Mouse (Mus musculus) gastrocnemius, postnatal 4 days (tissue): ENCODE measurements around the gene Rnf215. TPM values are rescaled to one million over a fixed set of nuclear protein-coding genes. Genes with fewer than 3 reads are reported as not detected.
"Not testable (repeated sequence)": the region's sequence is repeated elsewhere in the genome, so short reads cannot be mapped to it uniquely, and the experiment has no call there.

Source experiments
- DNase-seq, 2 experiments: peaks; one replicate each; pipeline ENCODE4 v3.0.0; 2021 to 2022; ENCODE audit warnings: low spot score in 2 of 2, mixed read lengths in 2 of 2
- long read RNA-seq, 2 experiments: library from polyadenylated mRNA; stranded (forward); transcript quantifications; one replicate each; pipeline ENCODE4 v2.0.0; 2021
- total RNA-seq, 2 experiments: library from RNA; stranded (reverse); gene quantifications; 2 replicates each; pipeline ENCODE4 v1.2.3; 2021

Rnf215 gene
- total RNA-seq: 10 to 100 TPM; 12.8 to 18.1 TPM
- long read RNA-seq, experiment 1, transcript Rnf215-201 (9 exons, 1,874 nt): major isoform, 19 of 50 reads
- long read RNA-seq, experiment 1, partial matches to known transcripts: 5 of 50 reads
- long read RNA-seq, experiment 1, other reads (novel, unspliced or antisense): 26 of 50 reads
- long read RNA-seq, experiment 2, transcript Rnf215-201 (9 exons, 1,874 nt): major isoform, 19 of 32 reads
- long read RNA-seq, experiment 2, partial matches to known transcripts: 3 of 32 reads
- long read RNA-seq, experiment 2, other reads (novel, unspliced or antisense): 10 of 32 reads

DNA sequence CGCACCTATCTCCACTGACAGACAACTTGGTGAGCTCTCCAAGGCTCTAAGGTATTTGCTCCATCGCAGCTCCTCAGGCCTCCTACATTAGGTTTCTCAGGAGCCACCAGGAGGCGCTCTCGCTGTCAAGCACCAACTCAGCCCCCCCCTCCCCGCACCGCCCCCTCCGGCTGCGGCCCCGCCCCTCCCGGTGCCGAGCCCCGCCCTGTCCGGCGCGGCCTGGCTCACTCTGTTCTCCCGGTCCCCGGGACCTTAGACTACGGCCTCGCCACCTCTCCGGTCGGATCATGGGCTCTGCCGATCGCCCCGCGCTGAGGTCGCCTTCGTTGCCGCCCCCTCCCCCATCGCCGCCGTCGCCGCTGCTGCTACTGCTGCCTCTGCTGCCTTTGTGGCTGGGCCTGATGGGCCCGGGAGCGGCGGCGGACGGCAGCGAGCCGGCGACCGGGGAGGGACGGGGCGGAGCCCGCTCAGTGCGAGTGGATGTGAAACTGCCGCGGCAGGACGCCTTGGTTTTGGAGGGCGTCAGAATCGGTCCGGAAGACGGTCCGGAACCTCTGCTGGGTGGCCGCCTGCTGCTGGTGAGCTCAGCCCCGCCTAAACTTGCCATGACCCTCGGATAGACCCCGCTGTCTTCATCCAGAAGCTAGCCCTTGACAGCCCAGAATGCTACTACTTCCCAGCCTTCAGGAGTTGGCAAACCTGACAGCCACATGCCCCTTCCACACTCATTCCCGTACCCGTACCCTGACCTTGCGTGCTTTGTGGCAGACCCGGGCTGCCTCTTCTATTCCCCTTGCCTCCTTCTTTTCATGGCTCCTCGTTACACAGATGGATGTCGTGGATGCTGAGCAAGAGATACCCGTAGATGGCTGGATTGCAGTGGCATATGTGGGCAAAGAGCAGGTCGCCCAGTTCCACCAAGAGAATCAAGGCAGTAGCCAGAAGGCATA is at the start of gene Rnf215:
Rnf215 (plus strand) TSS at position 217 of the 950 bp plus-strand sequence.
- DNase-seq: peak; percentile 85 to 93

DNA sequence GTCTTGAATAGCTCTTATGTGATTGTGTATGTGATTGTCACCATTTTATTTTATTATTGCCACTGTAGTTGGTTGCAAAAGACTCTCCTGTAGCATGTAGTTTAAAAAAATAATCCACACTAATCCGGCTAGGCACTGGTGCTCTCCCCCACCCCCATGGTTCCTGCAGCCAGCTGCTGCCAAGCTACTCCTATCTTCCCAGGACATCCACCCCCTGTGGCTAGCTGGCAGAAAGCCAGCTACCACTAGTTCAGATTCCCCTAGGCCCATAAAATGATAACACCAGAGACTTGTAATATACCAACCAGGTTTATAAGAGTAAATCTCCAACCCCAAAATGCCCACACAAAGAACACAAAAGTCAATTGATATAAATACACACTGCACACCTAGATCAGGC is 48.8 kb upstream of the Rnf215 start:
- no peak for DNase-seq

DNA sequence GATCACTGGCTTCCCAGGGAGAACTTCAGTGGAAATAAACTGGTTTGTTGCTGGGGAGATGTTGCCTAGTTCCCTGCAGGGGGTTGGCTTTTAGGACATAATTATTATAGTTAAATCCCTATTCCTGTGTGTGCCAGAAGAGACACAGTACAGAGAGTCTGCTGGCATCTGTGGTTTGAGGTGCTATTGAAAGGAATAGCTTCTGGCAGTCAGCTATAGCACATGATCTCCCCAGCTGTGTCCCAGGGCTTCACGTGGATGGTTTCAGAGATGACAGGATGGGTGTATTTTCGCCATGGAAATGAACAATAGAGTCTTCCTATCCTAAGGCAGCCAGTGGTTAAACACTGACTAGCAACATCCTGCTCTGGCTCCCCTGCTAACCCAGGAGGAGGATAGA is 47.7 kb upstream of the Rnf215 start:
- DNase-seq: no peak

DNA sequence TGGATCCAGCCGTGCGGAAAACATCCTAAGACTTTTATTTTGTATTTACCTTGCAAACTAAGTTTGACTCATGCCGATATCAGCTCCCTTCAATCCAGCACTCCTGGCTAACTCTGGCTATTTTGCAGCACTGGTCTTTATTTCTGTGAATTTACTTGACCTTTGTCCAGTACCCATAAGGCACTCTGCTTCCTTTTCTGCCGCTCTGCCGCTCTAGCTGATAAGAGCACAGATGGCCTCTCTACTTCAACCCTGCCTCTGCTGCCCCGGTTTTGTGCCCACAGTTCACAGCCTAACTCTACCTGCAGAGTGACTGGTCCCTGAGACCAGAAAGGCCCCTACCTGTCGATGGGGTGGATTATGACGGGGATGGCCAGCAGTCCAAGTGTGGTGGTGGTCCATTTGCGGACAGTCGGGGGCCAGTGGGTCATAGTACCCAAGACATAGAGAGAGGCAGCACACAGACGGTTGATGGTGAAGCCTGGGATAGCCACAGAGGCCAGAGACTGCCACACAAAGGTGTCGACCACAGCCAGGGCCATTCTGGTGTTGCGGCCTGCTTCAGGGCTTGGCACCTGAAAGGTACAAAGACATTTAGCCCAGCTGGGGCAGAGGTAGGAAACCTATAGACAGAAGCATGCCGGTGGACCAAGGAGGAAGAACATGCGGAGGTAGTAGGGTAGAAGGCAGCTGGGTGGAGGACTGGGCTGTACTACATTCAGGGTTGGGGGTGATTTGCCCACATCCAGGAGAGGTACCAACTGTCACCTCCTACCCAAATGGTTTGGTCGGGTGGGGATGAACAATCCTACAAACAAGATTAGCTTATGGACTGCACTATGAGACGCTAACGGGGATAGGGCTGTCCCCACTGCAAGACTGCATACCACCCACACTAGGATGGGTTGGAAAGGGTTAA is 41.3 kb upstream of the Rnf215 start:
- DNase-seq: no peak

DNA sequence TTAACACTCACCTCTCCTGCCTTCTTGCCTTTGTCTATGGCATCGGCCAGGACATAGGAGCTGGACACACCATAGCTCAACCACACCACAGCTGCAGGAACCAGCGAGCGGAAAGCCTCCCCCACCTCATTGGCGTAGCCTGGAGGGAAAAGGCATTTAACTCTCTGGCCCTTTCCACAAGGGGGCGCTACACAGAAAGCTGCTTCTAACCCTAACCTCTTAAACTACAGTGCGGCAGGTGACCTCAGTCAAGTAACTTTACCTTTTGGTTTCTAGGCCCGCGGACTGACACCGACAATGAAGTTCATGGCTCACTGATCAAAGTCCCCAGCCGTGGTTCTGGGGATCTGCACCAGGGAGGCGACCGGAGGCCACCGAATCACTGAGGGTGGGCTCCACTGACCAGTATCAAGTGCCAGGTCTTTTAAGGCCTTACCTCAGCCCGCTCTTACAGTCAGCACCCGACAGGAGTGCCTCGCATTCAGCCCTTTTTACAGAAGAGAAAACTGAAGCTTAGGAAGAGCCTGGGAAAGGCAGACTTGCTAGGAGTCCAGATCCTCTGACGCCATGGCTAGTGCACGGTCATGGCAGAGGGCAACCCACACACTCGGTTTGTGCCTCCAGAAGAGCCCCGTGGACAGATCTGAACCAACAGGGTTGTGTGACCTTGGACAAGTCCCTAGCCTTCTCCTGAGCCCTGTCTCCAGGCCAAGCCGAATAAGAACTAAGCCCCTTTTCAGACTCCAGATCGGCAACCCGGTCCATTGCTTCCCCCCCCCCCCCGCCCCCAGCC is 40.4 kb upstream of the Rnf215 start:
- DNase-seq: peak in 1 of 2 experiments; percentile 51

DNA sequence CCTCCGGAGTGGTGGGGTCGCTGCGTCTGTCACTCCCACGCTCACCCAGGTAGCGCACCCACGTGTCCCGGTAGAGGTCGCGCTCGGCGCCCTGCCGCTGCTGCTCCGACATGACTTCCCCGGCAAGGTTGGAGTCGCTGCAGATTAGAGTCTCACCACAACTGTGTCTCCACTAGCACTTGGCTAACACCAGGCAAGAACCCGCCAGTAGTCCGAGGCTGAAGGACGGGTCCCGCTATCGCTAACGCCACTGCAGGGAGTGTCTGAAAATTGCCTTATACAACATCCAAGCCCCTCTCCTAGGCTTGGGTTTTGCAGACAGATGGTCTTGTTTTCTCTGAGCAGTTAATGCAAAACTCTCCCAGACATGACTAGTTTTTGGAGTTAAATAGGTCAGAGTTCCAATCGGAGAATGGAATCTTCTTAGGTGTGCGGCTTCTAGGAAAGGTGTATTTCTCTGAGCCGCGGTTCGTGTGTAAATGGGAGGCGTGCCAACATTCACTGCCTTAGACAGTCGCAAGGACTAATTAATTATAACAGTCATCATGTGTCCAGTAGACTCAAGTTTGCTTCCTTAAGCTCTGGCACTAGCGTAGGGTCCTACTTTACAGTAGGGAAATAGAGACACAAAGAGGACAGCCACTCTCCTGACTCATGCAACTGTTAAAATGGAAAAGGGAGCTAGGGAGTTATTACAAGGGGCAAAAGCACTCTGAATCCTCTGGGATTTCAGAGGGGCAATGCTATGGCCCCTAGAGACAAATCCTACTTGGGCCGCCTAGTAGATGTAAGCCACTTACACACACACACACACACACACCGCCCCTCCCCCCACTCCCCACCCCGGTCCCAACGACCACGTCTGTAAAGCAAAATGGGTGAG is 39.6 kb upstream of the Rnf215 start, which contains the start of gene Mtfp1:
Mtfp1 (minus strand) TSS at position 275 of the 883 bp plus-strand sequence.
- peak in 1 of 2 experiments; percentile 31 for DNase-seq

DNA sequence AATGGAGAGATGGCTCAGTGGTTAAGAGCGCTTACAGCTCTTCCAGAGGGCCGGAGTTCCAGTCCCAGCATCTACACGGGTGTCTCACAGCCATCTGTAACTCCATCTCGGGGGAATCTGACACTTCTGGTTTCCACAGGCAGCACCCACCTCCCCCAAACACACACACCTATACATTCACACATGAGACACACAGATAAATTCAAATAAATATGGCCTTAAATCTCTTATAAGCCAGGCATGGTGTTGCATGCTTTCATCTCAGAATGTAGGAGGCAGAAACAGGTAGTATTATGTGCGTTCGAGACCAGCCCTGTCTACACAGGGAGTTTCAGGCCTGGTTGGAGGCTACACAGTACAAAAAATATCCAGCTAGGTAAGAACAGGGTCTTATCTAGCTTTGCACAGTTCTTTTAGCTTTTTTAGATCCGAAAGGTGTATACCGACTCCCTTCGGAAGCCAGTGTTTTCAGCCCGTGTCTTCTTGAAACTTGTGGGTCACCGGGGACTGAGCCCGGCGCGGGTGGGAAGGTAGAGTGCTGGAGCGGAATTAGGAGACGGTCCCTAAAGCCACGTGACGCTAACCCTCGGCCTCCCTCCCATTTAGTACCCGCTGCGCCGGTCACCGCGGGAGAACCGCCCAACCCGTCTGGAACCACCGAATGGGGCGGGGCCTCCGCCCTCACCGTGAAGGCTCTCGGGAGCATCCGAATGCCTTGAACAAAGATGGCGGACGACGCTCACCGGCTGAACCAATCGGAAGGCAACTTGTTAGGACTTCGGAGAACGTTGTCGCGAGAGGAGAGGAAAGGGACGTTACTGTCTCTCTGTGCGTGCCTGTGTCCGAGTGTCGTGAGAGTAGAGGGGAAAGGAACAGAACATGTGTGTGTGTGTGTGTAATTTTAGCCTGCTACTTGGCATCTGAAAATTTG is 38.7 kb upstream of the Rnf215 start:
- peak; percentile 92 to 97 for DNase-seq

DNA sequence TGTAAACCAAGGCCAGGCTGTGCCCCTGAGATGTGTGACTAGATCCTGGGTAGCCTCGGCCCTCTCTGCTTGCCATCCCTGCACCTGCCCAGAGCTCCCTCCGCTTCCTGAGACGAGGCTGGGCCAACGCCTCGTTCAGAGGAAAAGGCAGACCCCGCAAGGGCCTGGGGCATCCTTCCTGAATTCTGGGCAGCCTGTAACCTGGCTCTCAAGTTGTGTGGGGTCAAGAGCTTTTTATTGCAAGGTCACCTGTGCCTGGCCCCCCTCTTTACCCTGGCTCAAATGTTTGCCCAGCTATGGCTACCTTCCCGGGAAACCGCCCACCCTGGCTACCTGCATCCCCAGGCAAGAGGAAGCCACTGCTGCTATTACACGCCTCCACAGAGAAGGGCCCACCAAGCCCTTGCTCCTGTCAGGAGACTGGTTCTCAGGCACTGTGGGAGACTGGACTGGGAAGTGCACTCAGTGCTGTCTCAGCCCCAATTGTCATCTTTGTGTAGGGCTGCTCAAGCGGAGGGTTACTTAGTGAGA is 37.8 kb upstream of the Rnf215 start:
- no peak for DNase-seq

DNA sequence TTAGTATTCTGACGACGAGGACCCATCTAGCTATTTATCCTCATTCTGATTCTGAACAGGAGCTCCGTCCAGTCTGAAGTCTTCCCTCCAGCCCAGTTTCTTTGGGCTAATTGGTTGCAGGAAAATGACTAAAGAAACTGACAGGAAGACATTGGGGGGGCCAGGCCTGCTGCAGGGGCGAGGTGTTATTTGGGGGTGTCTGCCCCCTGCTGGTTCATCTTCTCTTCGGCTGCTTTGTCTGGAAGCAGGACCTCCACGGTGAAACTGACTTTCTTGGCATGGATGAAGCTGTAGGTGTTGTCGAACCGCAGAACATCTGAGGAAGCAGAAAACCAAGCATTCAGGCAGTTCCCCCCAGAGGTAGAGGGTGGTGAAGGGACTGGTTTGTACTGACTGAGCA is 36.9 kb upstream of the Rnf215 start:
- DNase-seq: no peak

DNA sequence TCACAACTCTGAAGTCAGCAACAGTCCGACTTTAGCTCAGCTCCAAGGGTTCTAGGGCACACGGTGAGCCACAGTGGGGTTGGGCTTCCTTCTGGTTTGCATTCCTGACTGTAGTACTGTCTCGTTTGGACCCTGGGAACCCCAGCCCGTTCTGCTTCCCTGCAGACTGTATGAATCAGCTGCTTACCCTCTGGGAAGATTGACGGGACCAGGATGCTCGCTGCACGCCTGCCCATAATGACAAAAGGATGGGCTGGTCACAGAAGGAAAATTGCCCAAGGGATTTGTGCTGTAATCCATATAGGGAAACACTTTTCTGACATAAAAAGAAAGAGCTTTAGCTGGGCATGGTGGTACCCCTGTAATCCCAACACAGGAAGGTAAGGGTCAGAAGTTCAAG is 36.2 kb upstream of the Rnf215 start:
- DNase-seq: no peak

DNA sequence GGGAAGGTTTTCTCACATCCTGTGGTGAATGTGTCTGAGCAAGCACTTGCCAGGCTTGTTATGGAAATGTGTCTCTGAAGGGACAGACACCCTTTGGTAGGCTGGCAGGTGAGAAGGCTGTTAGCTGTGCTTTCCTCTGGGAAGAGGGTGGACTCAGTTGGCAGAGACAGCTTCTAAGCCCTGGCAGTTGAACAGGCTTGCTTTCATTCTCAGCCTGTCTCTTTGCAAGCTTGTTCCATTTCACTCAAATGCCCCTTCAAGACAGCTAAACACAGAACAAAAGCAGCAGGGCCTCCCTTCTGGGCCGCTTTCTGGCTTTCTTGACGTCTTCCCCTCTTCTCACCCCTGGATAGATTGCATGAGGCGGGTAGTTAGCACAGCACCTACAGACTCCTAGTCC is 35.6 kb upstream of the Rnf215 start:
- no peak for DNase-seq

DNA sequence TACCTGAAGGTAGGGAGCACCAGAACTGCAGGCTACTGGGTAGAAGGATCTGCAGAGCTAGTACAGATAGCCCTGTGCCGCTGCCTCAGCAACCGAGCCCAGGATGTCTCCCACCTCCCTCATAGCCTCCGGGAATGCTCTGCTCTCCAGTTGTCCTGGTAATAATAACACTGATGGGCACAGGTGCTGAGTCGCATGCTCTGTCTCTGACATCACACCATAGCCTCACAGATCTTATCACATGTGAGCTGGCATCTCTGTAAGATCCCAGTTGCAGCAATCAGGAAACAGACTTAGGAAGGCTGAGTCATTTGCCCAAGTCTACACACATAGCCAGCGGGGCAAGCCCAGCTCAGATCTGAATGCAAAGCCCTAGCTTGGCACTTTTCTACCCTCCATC is 33.2 kb upstream of the Rnf215 start:
- DNase-seq: no peak

DNA sequence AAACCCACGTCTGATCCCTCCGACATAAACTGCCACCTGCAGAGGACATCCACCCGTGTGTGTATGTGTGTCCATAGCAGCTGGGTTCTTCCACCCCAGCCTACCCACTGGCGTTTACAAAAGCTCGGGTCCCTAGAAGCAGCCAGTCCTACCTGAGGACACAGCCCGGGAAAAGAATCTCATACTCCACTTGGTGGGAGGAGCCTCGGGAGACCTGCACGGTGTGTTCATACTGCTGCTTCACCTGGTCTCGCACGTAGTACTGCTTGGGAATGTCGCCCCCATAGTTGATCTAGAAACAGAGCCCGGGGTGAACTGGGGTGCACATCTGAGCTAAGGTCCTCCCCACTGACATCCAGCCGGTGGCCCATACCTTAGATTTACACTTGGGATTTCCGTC is 31.5 kb upstream of the Rnf215 start:
- no peak for DNase-seq

DNA sequence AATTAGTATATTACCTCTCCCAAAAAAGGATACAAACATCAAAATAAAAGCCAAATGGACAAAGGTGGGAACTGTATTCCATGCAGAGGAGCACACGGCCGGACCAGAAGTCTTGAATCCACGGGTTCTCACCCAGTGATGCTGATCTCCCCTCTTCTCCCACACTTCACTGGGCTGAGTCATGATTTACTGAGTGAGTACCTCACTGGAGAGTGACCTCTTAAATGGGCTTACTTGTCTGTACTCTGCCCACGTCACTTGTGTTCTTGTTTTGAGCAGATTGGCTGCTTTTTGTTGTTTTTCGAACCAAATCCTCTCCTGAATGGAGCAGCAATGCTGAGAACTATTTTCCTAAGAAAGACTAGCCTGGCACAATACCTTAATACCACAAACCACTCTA is 30.0 kb upstream of the Rnf215 start:
- no peak for DNase-seq

DNA sequence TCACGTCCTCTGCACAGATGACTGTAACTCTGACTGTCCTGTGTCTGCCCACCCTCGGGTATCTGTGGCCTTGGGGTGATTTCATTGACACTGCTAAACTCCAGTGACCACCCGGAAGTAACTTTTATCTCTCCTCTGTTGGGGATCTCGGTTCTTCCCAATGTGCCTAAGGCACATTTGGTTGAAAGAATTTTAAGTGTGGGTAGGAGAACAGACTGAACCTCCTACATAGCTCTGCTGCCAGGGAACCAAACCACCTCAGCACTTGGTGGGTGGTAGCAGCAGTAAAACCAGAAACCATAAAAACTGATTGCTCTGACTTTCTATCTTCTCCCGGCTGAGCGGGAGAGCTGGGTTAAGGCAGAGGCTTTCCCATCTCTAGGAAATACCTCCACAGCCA is 29.6 kb upstream of the Rnf215 start:
- DNase-seq: no peak

DNA sequence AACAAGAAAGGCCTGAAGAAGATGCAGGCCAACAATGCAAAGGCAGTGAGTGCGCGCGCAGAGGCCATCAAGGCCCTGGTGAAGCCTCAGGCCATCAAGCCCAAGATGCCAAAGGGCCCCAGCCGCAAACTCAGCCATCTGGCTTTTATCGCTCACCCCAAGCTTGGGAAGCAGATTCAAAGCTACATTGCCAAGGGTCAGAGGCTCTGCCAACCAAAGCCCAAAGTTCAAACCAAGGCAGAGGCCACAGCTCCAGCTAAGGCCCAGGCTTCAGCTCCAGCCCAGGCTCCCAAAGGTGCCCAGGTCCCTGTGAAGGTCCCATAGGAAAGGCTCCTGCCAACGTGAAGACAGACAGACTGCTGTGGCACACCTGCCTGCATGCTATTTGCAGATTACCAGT is 27.1 kb upstream of the Rnf215 start:
- not testable (repeated sequence) for DNase-seq

DNA sequence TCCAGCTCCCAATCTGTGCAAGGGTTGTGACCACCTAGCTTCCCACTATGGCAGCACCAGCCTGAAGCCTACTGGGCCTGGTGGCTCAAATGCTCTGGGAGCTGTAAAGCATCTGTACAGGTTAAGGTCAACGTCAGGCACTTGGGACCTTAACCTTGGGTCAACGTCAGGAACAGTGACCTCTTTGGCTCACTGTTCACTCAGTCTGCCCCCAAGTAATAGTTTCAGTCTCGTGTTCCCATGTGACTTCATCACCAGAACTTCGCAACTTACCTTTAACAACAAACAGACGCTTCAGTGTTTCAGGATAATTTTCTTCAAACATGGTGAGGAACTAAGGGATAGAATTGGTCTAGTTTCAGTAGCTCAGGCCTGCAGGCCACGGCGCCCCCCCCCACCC is 26.3 kb upstream of the Rnf215 start:
- DNase-seq: no peak

DNA sequence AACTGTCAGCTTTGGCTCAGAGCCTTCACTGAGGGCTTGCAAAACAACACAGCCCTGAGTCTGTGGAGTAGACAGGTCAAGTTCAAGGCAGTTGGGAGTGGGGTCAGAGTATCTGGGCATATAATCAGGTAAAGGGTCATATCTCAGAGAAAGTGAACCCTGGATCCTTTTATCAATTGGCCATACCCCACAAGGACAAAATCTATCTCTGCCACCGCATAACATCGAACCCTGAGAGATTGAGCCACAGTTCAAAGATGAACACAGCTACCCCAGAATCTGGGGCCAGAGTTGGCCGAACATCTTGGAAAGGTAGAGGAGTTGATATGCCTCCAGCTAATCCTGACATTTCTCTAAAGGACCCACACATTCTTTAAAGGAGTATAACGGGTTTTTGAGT is 23.0 kb upstream of the Rnf215 start:
- DNase-seq: no peak
